Mouse (Mus musculus) adipocyte (in vitro differentiated cells): ENCODE data around the gene Bnip3.

ENCODE experiments used
- DNase-seq: peaks from one replicate; pipeline ENCODE4 v3.0.0-alpha.2; 2016; ENCODE audit warnings: low spot score

Bnip3 gene

GRCm38 (mm10) chr7:138845111-138845510 is 64.2 kb downstream of the Bnip3 start:
- no peak for DNase-seq

GRCm38 (mm10) chr7:138843421-138843820 is 65.9 kb downstream of the Bnip3 start:
- DNase-seq = no peak

GRCm38 (mm10) chr7:138841436-138842151 is 67.7 kb downstream of the Bnip3 start:
- DNase-seq = no peak
